Mouse (Mus musculus) hindbrain, embryonic 13.5 days (tissue): ENCODE measurements at regions not wholly inside any gene's neighbourhood (a gene's known extent, or its start where the extent isn't known, plus 50 kb on each side); places are given as distances from the start of the nearest gene placed in this dataset.
A peak's percentile ranks its signal among the peaks of the same experiment; 100 is the strongest.

Source experiments
- ATAC-seq: fragments of 200-750 bp; cut with Nextera tagmentation; 2 replicates; pipeline ENCODE4 v1.8.0; 2017; ENCODE audit warnings: moderate TSS enrichment; ENCODE audit not compliant: low FRiP score
- H3K27ac ChIP-seq: fragments of 300-500 bp; sonication (generic); 2 replicates; pipeline ENCODE4 v1.5.1; 2015; ENCODE audit warnings: inconsistent platforms, mild to moderate bottlenecking, moderate library complexity
- H3K27me3 ChIP-seq: fragments of 300-500 bp; sonication (generic); 2 replicates; pipeline ENCODE4 v1.6.1; 2015; ENCODE audit warnings: mild to moderate bottlenecking, inconsistent platforms
- H3K36me3 ChIP-seq: fragments of 300-500 bp; sonication (generic); 2 replicates; pipeline ENCODE4 v1.6.1; 2015; ENCODE audit warnings: mild to moderate bottlenecking, inconsistent platforms
- H3K4me1 ChIP-seq: fragments of 300-500 bp; sonication (generic); replicated peaks from 2 replicates; pipeline ENCODE4 v1.6.1; 2015; ENCODE audit warnings: inconsistent platforms
- H3K4me2 ChIP-seq: fragments of 300-500 bp; sonication (generic); 2 replicates; pipeline ENCODE4 v1.6.1; 2015; ENCODE audit warnings: inconsistent platforms, mild to moderate bottlenecking, moderate library complexity
- H3K4me3 ChIP-seq: fragments of 300-500 bp; sonication (generic); 2 replicates; pipeline ENCODE4 v1.5.1; 2015; ENCODE audit warnings: mild to moderate bottlenecking, inconsistent platforms
- H3K9ac ChIP-seq: fragments of 300-500 bp; sonication (generic); 2 replicates; pipeline ENCODE4 v1.6.1; 2015; ENCODE audit warnings: mild to moderate bottlenecking, inconsistent platforms
- H3K9me3 ChIP-seq: fragments of 300-500 bp; sonication (generic); 2 replicates; pipeline ENCODE4 v1.6.1; 2016; ENCODE audit warnings: inconsistent platforms
- WGBS: fragments of 180-500 bp; shearing (Covaris S2); methylation state at CpG from one replicate; pipeline ENCODE4 v1.1.7; 2015; 5-methylcytosine and 5-hydroxymethylcytosine counted together

DNA sequence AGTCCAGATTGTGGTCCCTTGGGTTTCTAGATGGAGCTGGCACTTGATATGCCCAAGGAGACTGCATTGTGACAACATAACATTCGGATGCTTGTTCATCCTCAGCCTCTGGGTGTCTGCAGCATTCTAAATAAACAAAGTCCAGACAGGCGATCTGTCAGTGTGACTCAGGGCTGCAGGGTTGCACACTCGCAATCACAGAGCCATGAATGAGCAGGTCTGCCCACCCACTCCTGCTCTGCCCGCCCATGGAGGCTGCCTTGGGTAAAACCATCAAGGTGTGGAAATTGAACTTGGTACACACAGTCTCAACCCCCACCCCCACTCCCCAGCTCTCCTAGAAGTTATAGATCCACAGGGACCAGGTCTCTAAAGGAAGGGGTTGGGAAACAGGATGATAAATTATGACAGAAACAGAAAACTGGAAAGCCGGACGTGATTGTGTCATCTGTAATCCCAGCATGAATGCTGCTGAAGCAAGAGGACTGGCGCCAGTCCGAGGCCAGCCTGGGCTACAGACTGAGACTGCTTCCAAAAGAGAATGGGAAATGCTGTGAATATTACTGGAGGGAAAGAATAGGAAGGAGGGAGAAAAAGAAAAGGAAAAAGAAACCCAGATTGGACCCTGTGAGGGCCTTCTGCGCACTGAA lies 84.3 kb upstream of the Habp2 start:
- H3K4me3 ChIP-seq: no peak overlapping the region
- WGBS: 75% methylated on average over 9 of the region's 9 CpGs
- H3K27me3 ChIP-seq: peaks cover 3% of the 10 kb centered on the region; the same call in 1 of the 2 replicates
- no peak overlapping the region for H3K4me2 ChIP-seq
- no peak for ATAC-seq
- no peak overlapping the region for H3K9ac ChIP-seq
- no peak overlapping the region for H3K27ac ChIP-seq
- no peaks in the 10 kb centered on the region for H3K36me3 ChIP-seq
- no peaks in the 10 kb centered on the region for H3K4me1 ChIP-seq
- no peaks in the 10 kb centered on the region for H3K9me3 ChIP-seq

DNA sequence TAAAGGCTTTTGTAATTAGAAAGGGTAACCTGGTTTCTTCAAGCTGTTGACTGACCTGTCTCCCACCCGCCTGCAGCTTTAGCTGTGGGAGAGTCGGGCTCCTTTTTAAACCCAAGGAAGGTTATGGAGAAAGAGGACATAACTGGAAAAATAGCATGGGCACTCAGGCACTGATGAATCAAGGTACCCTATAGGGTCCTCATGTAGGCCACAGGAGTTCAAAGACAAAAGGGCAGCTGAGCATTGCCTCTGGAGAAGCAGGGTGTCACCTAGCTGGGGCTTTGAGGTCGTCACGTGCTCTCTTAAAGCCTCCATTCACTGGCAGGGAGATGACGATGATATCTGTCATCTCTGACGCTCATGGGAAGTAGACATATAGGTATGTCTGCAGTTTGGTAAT lies 68.4 kb upstream of the Habp2 start:
- no peak overlapping the region for H3K9ac ChIP-seq
- H3K27me3 ChIP-seq: no peaks in the 10 kb centered on the region
- no peaks in the 10 kb centered on the region for H3K36me3 ChIP-seq
- no peak overlapping the region for H3K4me3 ChIP-seq
- H3K27ac ChIP-seq: no peak overlapping the region
- ATAC-seq: no peak
- 88% methylated on average over 6 of the region's 6 CpGs for WGBS
- peaks cover 10% of the 10 kb centered on the region for H3K4me1 ChIP-seq
- H3K9me3 ChIP-seq: no peaks in the 10 kb centered on the region
- H3K4me2 ChIP-seq: no peak overlapping the region

DNA sequence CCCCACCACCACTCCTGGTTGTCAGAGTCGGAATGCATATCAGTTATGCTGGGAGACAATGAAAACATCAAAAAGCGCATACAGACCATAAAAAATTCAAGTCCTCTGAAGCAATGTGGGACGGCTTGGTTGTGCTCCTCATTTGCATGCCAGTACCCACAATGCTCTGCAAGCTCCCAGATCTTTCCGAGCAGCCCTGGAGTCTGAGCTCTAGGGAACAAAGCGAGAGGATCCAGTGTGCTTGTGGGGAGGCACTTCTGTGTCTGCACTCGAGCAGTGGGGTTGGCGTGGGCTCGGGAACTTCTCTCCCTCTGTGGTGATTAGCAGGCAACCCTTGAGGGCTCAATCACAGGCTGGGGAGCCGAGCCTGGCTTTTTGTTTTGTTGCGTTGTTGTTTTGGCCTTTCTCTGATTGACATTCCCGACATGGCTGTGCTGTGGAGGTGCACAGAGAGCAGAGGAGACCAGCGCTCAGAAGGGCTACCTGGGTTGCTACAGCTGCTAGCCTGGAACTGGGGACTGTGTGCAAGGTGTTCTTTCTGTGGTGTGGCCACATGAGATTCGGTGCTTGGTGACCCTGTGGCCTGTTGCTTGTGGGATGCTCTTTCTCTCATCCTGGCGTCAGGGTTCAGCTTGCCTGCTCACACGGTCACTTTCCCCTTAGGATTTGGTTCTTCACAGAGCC lies 66.1 kb upstream of the Habp2 start:
- WGBS: 46% methylated on average over 15 of the region's 15 CpGs
- Histone ChIP-seq H3K27ac (no peak overlapping the region), H3K27me3 (no peaks in the 10 kb centered on the region), H3K4me3 (no peak overlapping the region), H3K9ac (no peak overlapping the region), H3K36me3 (no peaks in the 10 kb centered on the region), H3K4me2 (peak overlapping the region; percentile 29), H3K9me3 (no peaks in the 10 kb centered on the region), H3K4me1 (peaks cover 10% of the 10 kb centered on the region)
- ATAC-seq: no peak

DNA sequence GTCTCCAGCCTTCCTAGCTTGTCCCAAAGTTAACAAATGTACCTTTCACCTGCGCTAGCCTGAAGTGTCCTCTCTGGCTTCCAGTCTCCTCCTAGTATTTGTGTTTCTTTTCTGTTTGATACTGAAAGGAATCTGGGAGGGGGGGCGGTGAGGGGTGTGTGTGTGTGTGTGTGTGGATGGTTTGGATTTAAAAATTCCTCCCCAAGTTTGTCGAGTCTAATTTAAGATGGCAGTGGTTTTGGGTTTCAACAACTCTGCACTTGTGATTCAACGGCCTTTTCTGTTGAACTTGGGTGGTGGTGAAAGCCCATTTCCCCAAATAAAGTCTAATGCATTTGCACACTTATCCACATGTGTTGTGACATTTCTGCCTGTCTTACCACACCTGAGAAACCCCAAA lies 64.4 kb upstream of the Habp2 start:
- Histone ChIP-seq H3K27me3 (no peaks in the 10 kb centered on the region), H3K4me1 (peaks cover 10% of the 10 kb centered on the region), H3K4me3 (no peak overlapping the region), H3K9ac (no peak overlapping the region), H3K9me3 (no peaks in the 10 kb centered on the region), H3K27ac (no peak overlapping the region), H3K36me3 (no peaks in the 10 kb centered on the region), H3K4me2 (no peak overlapping the region)
- WGBS: 92% methylated on average over 4 of the region's 4 CpGs
- no peak for ATAC-seq

DNA sequence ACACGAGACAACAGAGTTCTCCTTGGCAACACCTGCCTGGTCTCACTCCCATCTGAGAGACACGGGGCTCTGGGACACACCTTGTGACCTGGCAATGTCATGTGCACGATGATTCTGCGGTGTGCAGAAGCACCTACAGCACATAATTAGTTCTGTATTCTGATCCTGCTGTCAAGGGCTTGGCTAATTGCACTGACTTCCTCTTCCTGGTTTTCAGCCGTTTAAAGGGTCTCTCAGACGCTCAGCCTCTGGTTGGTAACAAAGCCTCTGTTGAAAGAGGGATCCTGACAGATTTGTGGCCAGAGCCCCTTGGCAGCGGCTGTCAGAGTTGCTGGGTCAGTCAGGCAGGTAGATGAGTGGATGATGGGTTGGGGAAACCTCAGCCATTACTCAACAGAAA lies 61.9 kb upstream of the Habp2 start:
- no peak overlapping the region for H3K9ac ChIP-seq
- 62% methylated on average over 7 of the region's 7 CpGs for WGBS
- no peak for ATAC-seq

DNA sequence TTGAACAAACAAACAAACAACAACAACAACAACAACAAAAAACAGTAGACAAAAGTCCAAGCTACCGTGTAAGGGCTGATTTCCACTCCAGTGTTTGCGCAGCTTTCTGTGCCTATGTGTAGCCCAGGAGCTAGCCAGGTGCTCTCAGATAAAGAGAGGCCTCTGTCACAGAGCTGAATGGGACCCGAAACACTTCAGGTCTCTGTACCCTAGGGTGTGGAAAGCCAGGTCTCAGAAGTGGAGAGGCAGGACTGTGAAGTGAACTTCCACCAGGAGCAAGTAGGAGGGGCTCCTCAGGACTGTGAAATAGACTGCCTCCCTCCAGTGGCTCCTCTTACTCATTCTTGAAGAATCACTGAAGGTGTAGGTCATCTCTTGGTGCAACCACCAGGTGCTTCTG lies 61.4 kb upstream of the Habp2 start:
- Histone ChIP-seq H3K9ac (no peak overlapping the region), H3K4me2 (no peak overlapping the region), H3K4me1 (peaks cover 8% of the 10 kb centered on the region), H3K4me3 (no peak overlapping the region), H3K36me3 (no peaks in the 10 kb centered on the region), H3K27ac (no peak overlapping the region), H3K9me3 (no peaks in the 10 kb centered on the region), H3K27me3 (no peaks in the 10 kb centered on the region)
- WGBS: 92% methylated on average over 3 of the region's 3 CpGs
- no peak for ATAC-seq

More for the DNA sequence above, 61.9 kb upstream of the Habp2 start:
- no peaks in the 10 kb centered on the region for H3K36me3 ChIP-seq
- peaks cover 10% of the 10 kb centered on the region for H3K4me1 ChIP-seq
- H3K4me2 ChIP-seq: no peak overlapping the region
- H3K27ac ChIP-seq: no peak overlapping the region
- H3K27me3 ChIP-seq: no peaks in the 10 kb centered on the region
- no peak overlapping the region for H3K4me3 ChIP-seq
- no peaks in the 10 kb centered on the region for H3K9me3 ChIP-seq

DNA sequence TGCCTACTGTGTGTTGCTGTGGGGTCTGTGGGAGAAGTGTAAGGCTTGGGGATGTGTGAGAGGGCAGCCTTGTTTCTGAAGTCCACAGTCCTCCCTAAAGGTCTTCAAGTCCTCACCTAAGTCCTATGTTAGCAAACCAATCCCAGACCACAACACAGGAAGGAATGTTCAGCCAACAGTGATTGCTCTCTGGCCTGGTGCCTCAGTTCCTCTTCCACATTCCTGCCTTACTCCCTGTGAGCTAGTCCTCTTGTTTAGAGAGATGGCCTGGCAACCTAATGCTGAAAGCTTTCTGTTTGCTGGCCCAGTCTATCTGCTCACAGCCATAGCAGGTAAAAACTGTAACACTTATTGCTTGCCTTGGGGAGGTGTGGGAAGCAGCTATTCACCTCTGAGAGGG lies 58.4 kb upstream of the Habp2 start:
- ATAC-seq: no peak
- Histone ChIP-seq H3K27ac (no peak overlapping the region), H3K27me3 (no peaks in the 10 kb centered on the region), H3K9ac (no peak overlapping the region), H3K36me3 (no peaks in the 10 kb centered on the region), H3K4me1 (peaks cover 15% of the 10 kb centered on the region), H3K9me3 (no peaks in the 10 kb centered on the region), H3K4me2 (no peak overlapping the region), H3K4me3 (no peak overlapping the region)

DNA sequence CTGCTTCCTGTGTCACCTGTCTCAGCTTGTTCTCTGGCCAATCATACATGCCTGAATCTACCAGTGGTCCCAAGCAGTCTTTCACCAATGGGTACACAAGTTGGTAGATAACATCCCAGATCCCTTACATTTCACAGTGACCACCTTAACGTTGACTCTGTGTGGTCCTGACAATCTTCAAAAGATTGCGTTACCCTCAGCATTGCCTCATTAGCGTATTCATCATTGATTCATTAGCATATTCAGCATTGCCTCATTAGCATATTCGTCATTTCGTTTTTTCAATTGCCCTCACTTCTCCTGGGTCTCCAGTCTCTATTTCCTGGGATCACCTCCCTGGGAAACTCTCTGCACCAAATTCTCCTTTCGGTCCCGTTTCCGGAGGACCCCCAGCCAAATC lies 55.5 kb upstream of the Habp2 start:
- WGBS: 40% methylated on average over 8 of the region's 8 CpGs
- peak overlapping the region; percentile 36 for H3K4me2 ChIP-seq
- ATAC-seq: no peak

DNA sequence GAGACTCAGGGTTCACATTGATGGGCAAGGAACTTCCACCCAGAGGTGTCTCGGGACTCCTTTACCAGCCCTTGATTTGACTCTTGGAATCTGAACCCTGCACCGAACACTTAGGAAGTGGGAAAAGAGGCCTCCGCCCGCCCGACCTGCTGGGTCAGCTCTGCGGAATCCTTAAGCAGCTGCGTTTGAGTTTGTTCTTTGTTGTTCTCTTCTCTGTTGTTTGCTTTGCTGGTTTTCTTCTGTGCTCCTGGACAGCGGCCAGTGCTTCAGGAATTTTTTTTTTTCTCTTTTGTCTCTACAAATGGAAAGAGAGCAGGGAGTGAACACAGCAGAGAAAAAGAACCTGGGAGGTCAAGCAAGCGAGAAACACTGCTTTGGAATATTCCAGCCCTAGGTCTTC lies 55.1 kb upstream of the Habp2 start:
- Histone ChIP-seq H3K9ac (no peak overlapping the region), H3K9me3 (no peaks in the 10 kb centered on the region), H3K4me3 (no peak overlapping the region), H3K4me2 (peak overlapping the region; percentile 36), H3K36me3 (no peaks in the 10 kb centered on the region), H3K27me3 (no peaks in the 10 kb centered on the region), H3K4me1 (peaks cover 19% of the 10 kb centered on the region), H3K27ac (0 out of 2 replicates have a peak overlapping the region, but pooled peaks have one; percentile 64)
- ATAC-seq: no peak
- 28% methylated on average over 9 of the region's 9 CpGs for WGBS

More for the DNA sequence above, 55.5 kb upstream of the Habp2 start:
- Histone ChIP-seq H3K9ac (no peak overlapping the region), H3K27me3 (no peaks in the 10 kb centered on the region), H3K4me3 (no peak overlapping the region), H3K4me1 (peaks cover 19% of the 10 kb centered on the region), H3K9me3 (no peaks in the 10 kb centered on the region), H3K27ac (no peak overlapping the region), H3K36me3 (no peaks in the 10 kb centered on the region)

DNA sequence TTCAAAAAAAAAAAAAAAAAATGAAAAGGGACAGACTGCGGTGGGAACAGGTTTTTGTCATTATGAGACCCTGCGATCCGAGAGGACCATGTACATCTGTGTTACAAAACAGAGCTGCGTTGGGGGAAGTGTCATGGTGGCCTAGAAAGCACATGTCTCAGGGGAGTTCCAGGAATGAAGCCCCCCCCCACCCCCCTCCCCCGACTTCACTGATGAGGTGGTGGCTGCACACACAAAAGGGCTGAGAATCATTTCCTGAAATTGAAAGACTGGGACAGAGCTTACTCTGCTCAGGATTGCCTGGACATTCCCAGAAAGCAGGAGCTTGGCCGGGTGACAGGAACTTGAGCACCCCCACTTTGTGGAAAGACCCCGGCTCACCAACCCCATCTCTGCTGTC lies 54.7 kb upstream of the Habp2 start:
- Histone ChIP-seq H3K4me1 (peaks cover 19% of the 10 kb centered on the region), H3K9ac (no peak overlapping the region), H3K4me3 (no peak overlapping the region), H3K27ac (peak overlapping the region; percentile 64), H3K36me3 (no peaks in the 10 kb centered on the region), H3K9me3 (no peaks in the 10 kb centered on the region), H3K4me2 (peak overlapping the region; percentile 36), H3K27me3 (no peaks in the 10 kb centered on the region)
- WGBS: 48% methylated on average over 7 of the region's 7 CpGs
- ATAC-seq: no peak

DNA sequence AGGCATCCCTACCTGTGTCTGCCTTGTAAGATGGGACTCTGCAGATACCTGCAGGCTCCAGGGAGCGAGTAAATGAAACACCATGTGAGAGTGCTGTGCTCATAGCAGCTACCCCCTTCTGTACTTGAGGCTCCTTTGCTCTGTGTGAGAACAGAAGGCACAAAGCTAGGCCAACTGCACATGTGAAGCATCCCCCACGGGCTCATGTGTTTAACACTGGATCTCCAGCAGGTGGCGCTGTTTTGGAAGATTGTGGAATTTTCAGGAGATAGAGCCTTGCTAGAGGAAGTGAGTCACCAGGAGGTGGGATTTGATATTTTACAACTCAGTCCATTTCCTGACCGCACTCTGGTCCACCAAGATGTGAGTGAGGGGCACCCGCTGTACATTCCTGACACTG lies 54.0 kb upstream of the Habp2 start:
- no peak for ATAC-seq
- peak overlapping the region; percentile 64; the same call in 1 of the 2 replicates for H3K27ac ChIP-seq
- no peak overlapping the region for H3K4me3 ChIP-seq
- H3K9ac ChIP-seq: no peak overlapping the region
- H3K9me3 ChIP-seq: no peaks in the 10 kb centered on the region
- no peaks in the 10 kb centered on the region for H3K27me3 ChIP-seq
- peaks cover 19% of the 10 kb centered on the region for H3K4me1 ChIP-seq
- WGBS: 96% methylated on average over 5 of the region's 5 CpGs
- H3K36me3 ChIP-seq: no peaks in the 10 kb centered on the region
- no peak overlapping the region for H3K4me2 ChIP-seq

DNA sequence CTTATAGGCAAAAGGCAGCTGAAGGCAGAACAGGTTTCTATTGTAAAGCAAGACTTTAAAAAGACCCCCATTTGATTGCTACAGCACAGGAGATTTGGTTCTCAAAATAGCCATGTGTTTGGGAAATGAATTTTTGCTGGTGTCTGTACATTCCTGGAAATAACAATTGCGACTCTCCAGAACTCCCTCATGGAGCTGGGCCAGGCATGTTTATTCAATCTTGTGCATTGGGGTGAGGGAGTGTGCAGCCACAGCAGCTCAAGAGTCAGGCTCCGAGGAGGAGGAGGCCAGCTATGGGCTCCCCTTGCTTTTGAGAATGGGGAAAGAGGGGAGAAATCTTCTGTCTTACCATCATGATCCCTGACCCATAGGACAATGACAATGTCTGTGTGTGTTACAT lies 51.9 kb upstream of the Habp2 start:
- no peak for ATAC-seq
- H3K4me2 ChIP-seq: no peak overlapping the region
- H3K27ac ChIP-seq: no peak overlapping the region
- no peaks in the 10 kb centered on the region for H3K36me3 ChIP-seq
- no peak overlapping the region for H3K9ac ChIP-seq
- H3K27me3 ChIP-seq: no peaks in the 10 kb centered on the region
- no peak overlapping the region for H3K4me3 ChIP-seq
- 60% methylated on average over 2 of the region's 2 CpGs for WGBS
- H3K9me3 ChIP-seq: no peaks in the 10 kb centered on the region
- H3K4me1 ChIP-seq: peaks cover 19% of the 10 kb centered on the region
